Mouse (Mus musculus): ENCODE data around the gene Helq.

DNA sequence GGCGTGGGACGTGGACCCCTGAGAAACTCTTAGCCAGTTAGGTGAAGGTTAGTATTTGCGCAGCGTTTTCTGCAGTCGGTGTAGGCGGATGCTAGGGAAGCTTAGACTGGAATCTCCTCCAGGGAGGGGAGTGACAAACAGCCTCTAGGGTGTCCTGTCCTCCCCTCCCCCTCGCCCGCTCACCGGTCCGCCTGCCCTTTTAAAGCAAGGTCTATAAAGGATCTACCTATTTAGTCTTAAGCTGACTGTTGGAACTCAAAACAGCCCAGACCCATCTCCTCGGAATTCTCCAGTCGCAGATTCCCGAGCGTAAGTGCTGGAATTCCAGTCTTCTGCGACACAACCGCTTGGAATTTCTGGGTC lies 47.1 kb upstream of the Helq start, which contains the start of gene Gpat3:
- TF ChIP-seq HCFC1 (IDR thresholded peaks at IDR 0.05; ENCODE audit: low read depth, low read length) = no peak
- TF ChIP-seq TBP (conservative IDR thresholded peaks at IDR 0.05; ENCODE audit: low read depth, low read length) = no peak
- no peak for TF ChIP-seq CTCF (conservative IDR thresholded peaks at IDR 0.05 in 1 of 2, IDR thresholded peaks at IDR 0.05 in 1 of 2; ENCODE audit: low read depth in 2 of 2, low read length in 2 of 2)
- TF ChIP-seq BHLHE40 (IDR thresholded peaks at IDR 0.05; ENCODE audit: low read depth, low read length) = no peak
- no peak for TF ChIP-seq POLR2A (IDR thresholded peaks at IDR 0.05; ENCODE audit: low read depth, low read length)
- TF ChIP-seq CHD1 (IDR thresholded peaks at IDR 0.05; ENCODE audit: low read depth, low read length) = no peak

Measured in CH12.LX (cell line).